In genomic region chr8:7219300-7219699, GRCm38 (mm10) we compare ENCODE assay signal across 25 mouse cellular contexts.
"Had no signal": no experiment of that assay in that cellular context is flagged by ENCODE, and none has a peak within 500 bp of the region (broad histone marks: within the 10 kb centered on the region; RNA-seq: fewer than 3 reads in every experiment).

No protein-coding gene starts in this region.

- ATAC-seq: hindbrain, postnatal 0 days; intestine, embryonic 16.5 days; liver, embryonic 12.5 days had no signal

- H3K27ac ChIP-seq: gastrocnemius, adult 2 months; heart, embryonic 10.5 days; heart, embryonic 13.5 days; heart, embryonic 15.5 days; hindbrain, embryonic 13.5 days; hindbrain, embryonic 15.5 days; hindbrain, postnatal 0 days; kidney, embryonic 15.5 days; kidney, postnatal 0 days; limb, embryonic 13.5 days; limb, embryonic 15.5 days; liver, embryonic 12.5 days; liver, embryonic 14.5 days had no signal

- H3K4me2 ChIP-seq: heart, embryonic 13.5 days; heart, embryonic 15.5 days; hindbrain, embryonic 13.5 days; hindbrain, embryonic 15.5 days; kidney, embryonic 15.5 days; limb, embryonic 13.5 days; limb, embryonic 15.5 days; liver, embryonic 12.5 days had no signal

- H3K36me3 ChIP-seq: heart, embryonic 10.5 days; heart, embryonic 13.5 days; heart, embryonic 15.5 days; hindbrain, embryonic 13.5 days; hindbrain, embryonic 15.5 days; kidney, embryonic 15.5 days; limb, embryonic 13.5 days; limb, embryonic 15.5 days; liver, embryonic 12.5 days had no signal

- H3K9ac ChIP-seq: heart, embryonic 13.5 days; heart, embryonic 15.5 days; hindbrain, embryonic 13.5 days; hindbrain, embryonic 15.5 days; kidney, embryonic 15.5 days; limb, embryonic 13.5 days; limb, embryonic 15.5 days; liver, embryonic 12.5 days; liver, embryonic 14.5 days had no signal

- H3K4me1 ChIP-seq: heart, embryonic 10.5 days; heart, embryonic 13.5 days; heart, embryonic 15.5 days; hindbrain, embryonic 13.5 days; hindbrain, embryonic 15.5 days; kidney, embryonic 15.5 days; limb, embryonic 13.5 days; limb, embryonic 15.5 days; liver, embryonic 12.5 days had no signal

- H3K4me3 ChIP-seq: gastrocnemius, adult 2 months; heart, embryonic 10.5 days; heart, embryonic 13.5 days; heart, embryonic 15.5 days; hindbrain, embryonic 13.5 days; hindbrain, embryonic 15.5 days; kidney, embryonic 15.5 days; limb, embryonic 13.5 days; limb, embryonic 15.5 days; liver, embryonic 12.5 days had no signal

- H3K27me3 ChIP-seq: heart, embryonic 13.5 days; heart, embryonic 15.5 days; hindbrain, embryonic 13.5 days; hindbrain, embryonic 15.5 days; kidney, embryonic 15.5 days; limb, embryonic 13.5 days; limb, embryonic 15.5 days; liver, embryonic 12.5 days had no signal

- DNase-seq: gastrocnemius, adult 2 months; gastrocnemius, postnatal 10 days; gastrocnemius, postnatal 25 days; heart, adult 18-20 months; heart, postnatal 14 days; heart, postnatal 36 days; kidney, adult 11 months; kidney, adult 9 months; kidney, postnatal 14 days; kidney, postnatal 36 days; layer of hippocampus, adult 9-11 months; left cerebral cortex, postnatal 4 days had no signal

- H3K9me3 ChIP-seq: heart, embryonic 10.5 days; heart, embryonic 13.5 days; heart, embryonic 15.5 days; hindbrain, embryonic 13.5 days; hindbrain, embryonic 15.5 days; kidney, embryonic 15.5 days; limb, embryonic 13.5 days; limb, embryonic 15.5 days; liver, embryonic 12.5 days had no signal
